Mouse (Mus musculus) layer of hippocampus, adult 18-20 months (tissue): ENCODE results near the gene Slit3. TPM values are rescaled to one million over a fixed set of nuclear protein-coding genes. Genes with fewer than 3 reads are reported as not detected.

ENCODE experiments used
- DNase-seq, 2 experiments: peaks; one replicate each; pipeline ENCODE4 v3.0.0; 2022; ENCODE audit warnings: low spot score in 2 of 2
- total RNA-seq, 2 experiments: library from RNA; stranded (reverse); gene quantifications; 2 replicates each; pipeline ENCODE4 v1.2.3; 2021

Gene Slit3
- total RNA-seq, 2 experiments from 2014 or later = 91.5 to 93.5 TPM

DNA sequence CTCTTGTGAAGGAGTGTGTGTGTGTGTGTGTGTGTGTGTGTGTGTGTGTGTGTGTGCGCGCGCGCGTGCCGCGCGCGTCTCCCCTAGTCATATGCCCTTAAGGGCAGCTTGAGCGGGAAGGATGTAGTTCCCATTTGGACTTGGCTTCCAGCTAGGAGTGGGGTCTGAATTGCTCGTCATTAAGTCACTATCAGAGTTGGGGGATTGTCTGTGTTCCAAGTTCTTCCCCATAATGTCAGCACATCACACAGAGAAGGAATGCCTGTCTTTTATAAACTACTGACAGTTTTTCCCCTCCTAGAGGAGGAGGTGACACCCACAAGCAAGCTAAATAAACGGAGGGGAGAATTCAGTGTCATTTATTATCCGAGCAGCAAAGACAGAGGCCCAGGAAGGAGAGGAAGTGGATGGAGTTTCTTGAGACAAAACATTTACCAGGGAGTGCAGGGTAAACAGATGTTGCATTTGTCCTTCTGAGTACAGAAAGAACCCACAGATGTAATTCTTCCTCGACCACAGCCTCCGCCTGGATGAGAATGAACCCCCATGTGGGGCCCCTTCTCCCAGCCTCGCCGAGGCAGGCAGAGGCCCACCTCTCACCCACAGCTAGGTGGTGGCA, 3.6 kb downstream of the Slit3 start:
- DNase-seq = no peak

- DNase-seq = no peak
Observed at GRCm38 (mm10) chr11:35125108-35125490, 4.1 kb downstream of the Slit3 start.

DNA sequence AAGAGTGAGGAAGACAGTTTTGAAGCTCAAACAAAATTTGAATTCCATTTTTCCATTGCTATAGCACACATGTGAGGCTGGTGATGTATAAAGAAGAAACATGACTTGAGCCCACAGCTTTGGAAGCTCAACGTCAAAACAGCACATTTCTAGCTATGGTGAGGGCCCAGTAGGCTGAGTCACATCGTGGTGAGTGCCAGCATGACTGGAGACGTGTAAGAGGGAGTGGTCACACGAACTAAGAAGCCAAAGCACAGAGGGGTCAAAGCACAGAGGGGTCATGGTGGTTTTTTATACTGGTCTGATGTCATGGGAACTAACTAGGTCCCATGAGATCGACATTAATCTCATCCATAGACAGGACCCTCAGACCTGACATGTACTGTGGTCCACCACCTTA, 10.7 kb downstream of the Slit3 start:
- no peak for DNase-seq

- DNase-seq = no peak
Observed at GRCm38 (mm10) chr11:35136625-35137024, 15.6 kb downstream of the Slit3 start.

DNA sequence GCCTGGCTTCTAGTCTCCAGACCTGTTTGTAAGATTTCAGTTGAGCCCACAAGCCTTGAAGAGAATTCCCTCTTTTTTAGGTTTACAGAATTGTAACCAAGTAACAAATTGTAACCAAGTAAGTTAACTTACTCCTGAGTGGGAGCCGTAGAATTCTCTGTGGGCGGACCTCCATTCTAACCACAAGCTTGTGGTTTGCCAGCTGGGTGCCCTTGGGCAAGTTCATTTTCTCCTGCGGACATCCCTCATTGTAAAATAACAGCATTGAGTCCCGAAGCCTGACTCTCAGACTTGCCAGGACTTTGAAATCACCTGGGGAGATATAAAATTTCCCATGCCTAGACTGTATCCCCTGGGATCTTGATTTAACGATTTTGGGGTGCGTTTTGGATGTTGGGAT, 19.1 kb downstream of the Slit3 start:
- DNase-seq = no peak

DNA sequence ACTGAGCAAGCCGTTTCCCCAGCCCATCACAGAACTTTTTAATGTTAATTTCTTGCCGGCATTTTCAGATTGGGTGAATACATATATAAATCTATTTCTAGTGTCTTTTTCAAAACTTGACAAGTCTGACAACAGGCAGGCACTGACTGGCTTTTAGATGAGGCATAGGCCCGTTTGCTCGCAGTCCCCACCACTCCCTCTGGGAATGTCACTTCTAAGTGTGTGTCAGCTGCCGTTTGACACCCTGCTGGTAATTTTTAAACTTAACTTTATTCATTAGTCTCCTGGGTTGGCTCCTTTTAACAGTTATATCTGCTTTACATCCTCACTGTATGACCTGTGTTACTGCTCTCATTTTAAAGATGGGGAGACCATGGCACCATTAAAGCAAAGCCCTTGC, 21.2 kb downstream of the Slit3 start:
- no peak for DNase-seq

- peak; percentile 70 to 91 for DNase-seq
Observed at GRCm38 (mm10) chr11:35142698-35143360, 21.8 kb downstream of the Slit3 start.

- peak in 1 of 2 experiments; percentile 59 for DNase-seq
Observed at GRCm38 (mm10) chr11:35147818-35148445, 26.9 kb downstream of the Slit3 start.

DNA sequence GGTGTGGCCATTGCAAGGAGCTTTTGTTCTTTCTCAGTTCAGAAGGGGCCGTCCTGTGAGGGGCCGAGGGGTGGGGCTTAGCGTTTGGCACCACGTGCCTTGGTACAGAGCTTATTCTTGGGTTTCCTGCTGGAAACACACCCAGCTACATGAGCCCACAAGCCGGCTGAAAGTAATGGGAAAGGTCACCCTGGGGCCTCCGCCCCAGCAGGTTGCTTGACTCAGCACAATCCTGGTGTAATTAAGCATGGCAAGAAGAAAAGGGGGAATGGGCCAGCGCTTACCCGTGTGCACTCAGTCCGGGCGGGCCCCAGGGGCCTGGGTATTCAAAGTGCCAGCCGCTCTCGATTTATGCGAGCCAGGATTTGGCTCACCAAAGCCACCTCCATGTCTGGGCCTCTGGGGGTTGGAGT, 30.5 kb downstream of the Slit3 start:
- DNase-seq = no peak

DNA sequence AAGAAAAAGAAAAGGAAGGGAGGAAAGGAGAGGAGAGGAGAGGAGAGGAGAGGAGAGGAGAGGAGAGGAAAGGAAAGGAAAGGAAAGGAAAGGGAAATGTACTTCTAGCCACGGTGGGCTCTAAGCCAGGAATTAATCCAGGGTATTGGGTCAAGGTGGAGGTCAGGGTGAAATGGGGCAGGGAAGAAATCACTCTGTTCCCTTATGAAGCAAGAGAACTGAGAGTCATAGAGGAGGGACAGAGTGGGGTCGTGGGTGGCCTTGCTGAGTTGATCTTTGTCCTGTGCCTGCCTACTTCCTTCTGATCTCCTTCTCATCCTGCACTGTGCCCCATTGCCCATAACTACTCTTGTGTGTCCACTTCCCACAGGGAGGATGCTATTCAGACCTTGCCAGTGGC, 31.9 kb downstream of the Slit3 start:
- DNase-seq = no peak

DNA sequence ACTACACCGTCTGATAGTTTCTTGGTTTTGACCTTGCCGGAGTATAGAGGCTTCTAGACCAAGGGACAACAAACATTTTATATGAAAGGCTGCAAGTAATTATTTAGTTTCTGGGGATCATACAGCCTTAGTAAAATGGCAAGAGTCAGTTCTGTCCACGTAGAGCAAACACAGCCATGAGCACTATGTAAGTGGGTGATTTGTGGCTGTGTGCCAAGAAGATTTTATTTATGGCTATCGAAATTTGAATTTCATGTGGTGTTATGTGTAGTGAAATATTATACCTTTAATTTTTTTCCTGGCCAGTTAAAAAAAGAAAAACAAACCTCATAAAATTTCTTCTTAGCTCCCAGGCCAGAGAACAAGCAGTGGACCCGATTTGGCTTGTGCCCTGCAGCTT, 33.4 kb downstream of the Slit3 start:
- no peak for DNase-seq

DNA sequence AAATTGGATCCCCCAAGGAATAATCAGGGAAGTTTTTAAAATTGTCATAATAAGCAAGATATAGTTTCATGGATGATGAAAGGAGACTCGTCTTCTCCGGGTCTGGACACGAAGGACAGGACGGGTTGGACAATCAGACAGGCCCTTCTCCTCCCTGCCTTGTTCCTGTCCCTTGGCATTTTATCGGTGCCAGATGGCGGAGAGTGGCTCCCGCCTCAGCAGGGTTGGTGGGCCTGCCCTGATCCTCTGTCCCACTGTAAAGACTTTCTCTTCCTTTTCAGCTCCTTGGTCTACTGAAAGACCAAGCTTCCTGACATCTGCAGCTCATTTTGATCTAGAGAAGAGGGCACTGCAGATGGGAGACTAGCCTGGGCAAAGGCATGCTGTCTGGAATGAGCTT, 34.3 kb downstream of the Slit3 start:
- DNase-seq = no peak

- DNase-seq = no peak
Observed at GRCm38 (mm10) chr11:35156676-35157075, 35.7 kb downstream of the Slit3 start.

- DNase-seq = peak in 1 of 2 experiments; percentile 58
Observed at GRCm38 (mm10) chr11:35160682-35161211, 39.7 kb downstream of the Slit3 start.

- no peak for DNase-seq
Observed at GRCm38 (mm10) chr11:35163396-35163795, 42.4 kb downstream of the Slit3 start.

DNA sequence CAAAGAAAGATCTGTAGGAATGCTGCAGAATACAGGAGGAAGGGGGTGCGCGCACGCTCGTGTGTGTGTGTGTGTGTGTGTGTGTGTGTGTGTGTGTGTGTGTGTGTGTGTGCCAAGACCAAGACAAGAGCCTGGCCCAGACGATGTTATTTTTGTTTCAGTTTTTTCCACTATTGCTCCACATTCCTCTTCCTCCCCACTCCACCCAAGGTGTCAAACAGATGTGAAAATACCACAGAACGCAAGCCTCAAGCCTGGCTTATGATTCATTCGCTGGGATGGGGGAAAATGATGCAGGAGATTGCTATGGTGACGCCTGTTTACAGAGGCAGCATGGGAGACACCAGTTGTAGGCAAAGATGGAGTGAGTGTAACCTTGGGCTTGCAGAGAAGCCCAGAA, 46.2 kb downstream of the Slit3 start:
- DNase-seq = no peak

DNA sequence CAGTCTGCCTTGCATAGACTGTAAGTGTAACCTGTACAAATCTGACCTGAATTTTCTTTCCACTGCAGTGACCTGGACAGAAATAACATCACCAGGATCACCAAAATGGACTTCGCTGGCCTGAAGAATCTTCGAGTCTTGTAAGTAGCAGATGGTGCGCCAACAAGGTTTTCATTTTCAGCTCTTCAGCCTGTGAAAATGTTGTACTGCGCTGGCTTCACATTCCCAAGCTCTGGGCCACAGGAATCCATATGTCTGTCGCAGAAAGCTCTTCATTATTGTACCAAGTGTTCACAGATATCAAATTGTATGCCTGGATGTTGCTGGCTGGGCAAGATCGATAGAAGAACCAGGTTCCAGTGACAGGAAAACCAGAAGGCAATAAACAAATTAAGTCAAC, 50.5 kb downstream of the Slit3 start:
- DNase-seq = no peak

DNA sequence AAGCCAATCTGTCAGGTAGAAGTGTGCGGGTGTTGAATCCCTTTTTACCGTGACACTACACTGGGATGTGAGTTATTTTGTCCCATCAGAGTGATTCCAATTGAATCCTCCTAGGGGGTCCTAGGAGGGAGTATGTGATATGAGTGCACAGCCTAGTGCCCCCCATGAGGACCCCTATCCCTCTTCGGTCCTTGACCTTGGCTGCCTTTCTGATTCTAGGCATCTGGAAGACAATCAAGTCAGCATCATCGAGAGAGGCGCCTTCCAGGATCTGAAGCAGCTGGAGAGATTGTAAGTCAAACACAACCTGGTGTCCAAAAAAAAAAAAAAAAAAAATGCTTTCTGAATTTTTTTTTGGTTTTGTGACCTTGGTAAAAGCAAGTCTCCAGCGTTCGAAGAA, 56.5 kb downstream of the Slit3 start:
- DNase-seq = no peak

GRCm38 (mm10) chr11:35178144-35178817, 57.3 kb downstream of the Slit3 start:
- DNase-seq = peak; percentile 67 to 84

GRCm38 (mm10) chr11:35179305-35179704, 58.3 kb downstream of the Slit3 start:
- no peak for DNase-seq

- DNase-seq = no peak
Observed at GRCm38 (mm10) chr11:35182887-35183286, 61.9 kb downstream of the Slit3 start.

DNA sequence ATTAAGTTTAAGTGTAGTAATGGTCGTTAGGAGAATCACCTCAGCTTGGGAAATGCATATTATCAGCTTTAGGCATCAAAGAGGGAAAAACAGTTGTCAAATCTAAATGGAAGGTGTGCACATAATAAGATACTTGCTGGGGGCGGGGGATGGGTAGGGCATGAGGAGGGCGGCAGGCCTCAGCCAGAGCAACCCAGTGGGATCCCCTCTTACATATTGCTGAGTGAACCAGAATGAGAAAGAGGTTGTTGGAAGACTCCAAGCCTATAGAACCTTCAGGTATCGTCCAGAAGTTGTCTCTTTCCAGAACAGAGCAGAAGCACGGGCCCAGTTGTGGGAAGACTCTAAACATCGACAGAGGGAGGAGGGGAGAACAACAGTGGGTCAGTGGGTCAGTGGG, 73.8 kb downstream of the Slit3 start:
- no peak for DNase-seq
